Mouse (Mus musculus) stomach, postnatal 0 days (tissue): ENCODE measurements around the gene Dmwd. TPM values are rescaled to one million over a fixed set of nuclear protein-coding genes. Genes with fewer than 3 reads are reported as not detected.

Experiments
- ATAC-seq: fragments of 200-750 bp; cut with Nextera tagmentation; 2 replicates; pipeline ENCODE4 v1.8.0; 2017; ENCODE audit not compliant: low FRiP score, low TSS enrichment
- DNase-seq: peaks from one replicate; pipeline ENCODE4 v3.0.0-alpha.2; 2016; ENCODE audit warnings: low spot score
- H3K27ac ChIP-seq: fragments of 300-500 bp; sonication (generic); replicated peaks from 2 replicates; pipeline ENCODE4 v1.5.1; 2014; ENCODE audit warnings: mild to moderate bottlenecking, control low read depth
- H3K27me3 ChIP-seq: fragments of 300-500 bp; sonication (generic); 2 replicates; pipeline ENCODE4 v1.6.1; 2014; ENCODE audit warnings: low read length; ENCODE audit not compliant: control insufficient read depth, insufficient read depth
- H3K36me3 ChIP-seq: fragments of 300-500 bp; sonication (generic); 2 replicates; pipeline ENCODE4 v1.6.1; 2014; ENCODE audit warnings: low read length, mixed read lengths; ENCODE audit not compliant: control insufficient read depth, insufficient read depth
- H3K4me1 ChIP-seq: fragments of 300-500 bp; sonication (generic); replicated peaks from 2 replicates; pipeline ENCODE4 v1.6.1; 2014; ENCODE audit warnings: antibody characterized with exemption; ENCODE audit not compliant: control insufficient read depth, insufficient read depth
- H3K4me2 ChIP-seq: fragments of 300-500 bp; sonication (generic); replicated peaks from 2 replicates; pipeline ENCODE4 v1.6.1; 2014; ENCODE audit warnings: low read depth, mild to moderate bottlenecking, control low read depth, moderate library complexity
- H3K4me3 ChIP-seq: fragments of 300-500 bp; sonication (generic); 2 replicates; pipeline ENCODE4 v1.5.1; 2014; ENCODE audit warnings: low read depth, low read length, control low read depth
- H3K9ac ChIP-seq: fragments of 300-500 bp; sonication (generic); 2 replicates; pipeline ENCODE4 v1.6.1; 2014; ENCODE audit warnings: mild to moderate bottlenecking, low read length, control low read depth, mixed read lengths
- H3K9me3 ChIP-seq: fragments of 300-500 bp; sonication (generic); 2 replicates; pipeline ENCODE4 v1.6.1; 2016; ENCODE audit warnings: low read length; ENCODE audit not compliant: control insufficient read depth
- CTCF ChIP-seq: IDR thresholded peaks from 2 replicates; pipeline ENCODE4 v1.5.1; 2016; ENCODE audit warnings: antibody characterized with exemption, low read depth, mild to moderate bottlenecking, moderate library complexity
- EP300 ChIP-seq: optimal IDR thresholded peaks from 2 replicates; pipeline ENCODE3; 2016; ENCODE audit warnings: antibody characterized with exemption
- WGBS: fragments of 180-500 bp; shearing (Covaris S2); extraction: QIAGEN DNeasy Blood & Tissue Kit; methylation state at CpG from one replicate; pipeline ENCODE4 v1.1.7; 2014; 5-methylcytosine and 5-hydroxymethylcytosine counted together
- polyA plus RNA-seq: library from polyadenylated mRNA; unstranded; fragments of >200 nt; fragmentation: Nextera tagmentation; extraction: Ambion mirVana; gene quantifications from 2 replicates; pipeline ENCODE4 v1.2.1, GENCODE M21; 2015

Gene Dmwd
- polyA plus RNA-seq, 1 experiment from 2014 or later, result 4.5 TPM

DNA sequence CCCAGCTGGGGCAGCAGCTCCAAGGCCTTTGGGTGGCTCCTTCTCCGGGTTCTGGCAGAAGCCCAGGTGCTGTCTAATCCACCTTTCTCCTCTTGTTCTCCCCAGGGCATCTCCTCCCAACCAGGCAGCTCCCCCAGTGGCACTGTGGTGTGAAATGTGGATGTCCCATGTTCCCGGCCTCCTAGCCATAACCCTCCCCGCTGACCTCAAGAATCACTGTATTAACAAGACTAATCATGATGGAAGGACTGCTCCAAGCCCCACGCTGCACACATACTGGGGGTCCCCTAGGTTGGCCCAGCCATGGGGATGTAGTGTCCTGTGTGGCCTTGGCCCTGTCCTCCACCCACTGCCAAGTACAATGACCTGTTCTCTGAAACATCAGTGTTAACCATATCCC lies 6.1 kb downstream of the Dmwd start:
- no peak overlapping the region for H3K4me2 ChIP-seq
- 68% methylated on average over 4 of the region's 4 CpGs for WGBS
- ATAC-seq, result no peak
- peak overlapping the region; percentile 83 for H3K27ac ChIP-seq
- peaks cover 15% of the 10 kb centered on the region for H3K4me1 ChIP-seq
- peaks cover 23% of the 10 kb centered on the region for H3K36me3 ChIP-seq
- no peaks in the 10 kb centered on the region for H3K27me3 ChIP-seq
- no peak for DNase-seq
- H3K4me3 ChIP-seq, result no peak overlapping the region
- no peak overlapping the region for H3K9ac ChIP-seq
- TF ChIP-seq CTCF, result no peak
- no peak for TF ChIP-seq EP300
- H3K9me3 ChIP-seq, result no peaks in the 10 kb centered on the region

DNA sequence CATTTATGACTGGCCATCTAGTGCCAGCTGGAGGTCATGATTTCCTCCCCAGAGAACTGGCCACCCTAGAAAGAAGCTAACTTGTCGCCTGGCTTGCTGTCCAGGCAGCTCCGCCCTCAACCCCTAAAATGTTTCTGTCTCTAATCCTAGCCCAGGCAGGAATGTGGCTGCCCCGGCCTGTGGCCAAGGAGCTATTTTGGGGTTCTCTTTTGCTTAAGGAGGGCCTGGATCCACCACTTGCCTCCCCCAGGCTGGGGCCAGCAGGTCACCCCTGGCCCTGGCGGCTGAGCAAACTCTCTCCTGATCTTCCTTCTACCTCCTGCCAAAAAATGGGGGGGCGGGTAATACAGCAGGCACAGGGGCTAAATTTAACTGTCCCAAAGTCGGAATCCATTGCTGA lies 7.1 kb downstream of the Dmwd start:
- 0 out of 2 replicates have a peak overlapping the region, but pooled peaks have one; percentile 41 for H3K9ac ChIP-seq
- H3K27me3 ChIP-seq, result no peaks in the 10 kb centered on the region
- ATAC-seq (no peak; the same call in 1 of the 2 replicates), DNase-seq (no peak)
- TF ChIP-seq EP300 (no peak), CTCF (no peak)
- H3K36me3 ChIP-seq, result peaks cover 23% of the 10 kb centered on the region
- peak overlapping the region; percentile 83 for H3K27ac ChIP-seq
- no peaks in the 10 kb centered on the region for H3K9me3 ChIP-seq
- WGBS, result 29% methylated on average over 6 of the region's 6 CpGs
- peak overlapping the region; percentile 54; the same call in 1 of the 2 replicates for H3K4me3 ChIP-seq
- peak overlapping the region; percentile 69 for H3K4me2 ChIP-seq
- peaks cover 15% of the 10 kb centered on the region for H3K4me1 ChIP-seq

DNA sequence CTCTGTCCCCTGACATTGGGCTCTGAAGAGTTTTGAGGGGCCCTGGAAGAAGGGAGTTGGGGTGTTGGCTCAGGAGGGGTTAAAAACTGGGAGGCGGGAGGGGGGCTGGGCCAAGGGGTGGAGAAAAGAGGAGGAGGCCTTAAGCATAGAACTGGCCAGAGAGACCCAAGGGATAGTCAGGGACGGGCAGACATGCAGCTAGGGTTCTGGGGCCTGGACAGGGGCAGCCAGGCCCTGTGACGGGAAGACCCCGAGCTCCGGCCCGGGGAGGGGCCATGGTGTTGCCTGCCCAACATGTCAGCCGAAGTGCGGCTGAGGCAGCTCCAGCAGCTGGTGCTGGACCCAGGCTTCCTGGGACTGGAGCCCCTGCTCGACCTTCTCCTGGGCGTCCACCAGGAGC lies 7.7 kb downstream of the Dmwd start, which contains the start of gene Dmpk:
Gene Dmpk (plus strand): TSS at position 149 of the 400 bp plus-strand sequence.
- Histone ChIP-seq H3K27me3 (no peaks in the 10 kb centered on the region), H3K4me3 (peak within 1 kb of the TSS; percentile 54), H3K27ac (peak within 1 kb of the TSS; percentile 83), H3K9ac (peak within 1 kb of the TSS; percentile 65), H3K36me3 (peaks cover 23% of the 10 kb centered on the region), H3K9me3 (no peaks in the 10 kb centered on the region), H3K4me2 (peak within 1 kb of the TSS; percentile 69), H3K4me1 (peaks cover 15% of the 10 kb centered on the region)
- ATAC-seq (peak; percentile 46), DNase-seq (peak; percentile 51)
- TF ChIP-seq EP300, result no peak
- TF ChIP-seq CTCF, result no peak
- 29% methylated on average over 10 of the region's 10 CpGs for WGBS

DNA sequence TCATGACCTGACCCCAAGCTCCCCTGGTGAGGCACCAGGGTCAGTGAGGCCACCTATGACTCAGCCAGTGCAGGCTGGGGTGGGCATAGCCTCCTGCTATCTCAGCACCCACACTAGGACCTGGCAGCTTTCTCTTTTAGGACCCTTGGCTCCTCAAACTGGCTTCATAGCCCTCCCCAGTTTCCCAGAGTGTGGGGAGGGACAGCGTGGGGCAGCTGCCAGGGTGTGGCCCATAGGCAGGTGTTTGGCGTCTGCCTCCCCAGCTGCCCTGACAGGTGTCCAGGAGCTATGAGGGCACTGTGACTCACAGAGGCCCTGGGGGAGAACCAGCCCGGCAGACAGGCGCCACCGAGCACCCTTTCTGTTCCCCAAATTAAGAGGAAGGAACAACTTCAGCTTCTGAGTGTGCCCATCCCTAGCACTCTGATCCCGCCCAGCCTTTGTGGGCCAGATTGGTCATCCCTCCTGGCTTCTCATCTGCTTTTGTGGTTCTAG lies 8.3 kb downstream of the Dmwd start:
- DNase-seq (peak; percentile 54), ATAC-seq (0 out of 2 replicates have a peak, but pooled peaks have one; percentile 15)
- Histone ChIP-seq H3K4me2 (peak overlapping the region; percentile 69), H3K9me3 (no peaks in the 10 kb centered on the region), H3K4me3 (peak overlapping the region; percentile 54), H3K27ac (peak overlapping the region; percentile 83), H3K4me1 (peaks cover 15% of the 10 kb centered on the region), H3K27me3 (no peaks in the 10 kb centered on the region), H3K9ac (peak overlapping the region; percentile 65), H3K36me3 (peaks cover 23% of the 10 kb centered on the region)
- TF ChIP-seq EP300 (no peak), CTCF (no peak)
- WGBS, result 26% methylated on average over 6 of the region's 6 CpGs

DNA sequence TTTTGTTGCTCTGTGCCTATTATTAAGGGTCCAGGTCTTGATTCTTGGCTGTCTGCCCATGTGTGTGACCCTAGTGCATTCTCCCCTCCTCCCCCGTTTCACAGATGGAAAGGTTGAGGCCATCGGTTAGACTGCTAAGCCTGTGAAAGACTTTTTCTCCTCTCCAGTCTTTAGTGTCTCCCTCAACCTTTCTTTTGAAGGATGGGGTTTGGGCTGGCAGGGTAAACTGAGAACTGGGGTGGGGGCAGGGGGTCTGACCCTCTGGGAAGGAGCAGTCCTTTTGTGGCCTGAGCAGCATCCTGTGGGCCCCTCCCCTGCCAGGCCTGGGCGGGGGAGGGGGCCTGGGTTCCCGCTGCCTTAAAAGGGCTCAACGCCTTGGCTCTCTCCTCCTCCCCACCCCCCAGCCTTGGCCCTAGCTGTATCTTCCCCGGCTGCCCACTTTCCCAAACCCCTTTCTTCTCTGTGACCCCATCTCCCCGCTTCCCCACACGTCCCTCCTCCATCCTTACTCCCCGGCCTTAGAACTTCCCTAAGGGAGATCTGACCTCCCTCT lies 9.0 kb downstream of the Dmwd start:
- H3K4me2 ChIP-seq, result peak overlapping the region; percentile 69
- H3K27me3 ChIP-seq, result no peaks in the 10 kb centered on the region
- peaks cover 23% of the 10 kb centered on the region for H3K36me3 ChIP-seq
- H3K4me1 ChIP-seq, result peaks cover 15% of the 10 kb centered on the region
- peak overlapping the region; percentile 83 for H3K27ac ChIP-seq
- no peak for DNase-seq
- no peak for TF ChIP-seq CTCF
- no peak for TF ChIP-seq EP300
- ATAC-seq, result peak; percentile 27; the same call in 1 of the 2 replicates
- 22% methylated on average over 9 of the region's 9 CpGs for WGBS
- H3K4me3 ChIP-seq, result peak overlapping the region; percentile 54
- H3K9ac ChIP-seq, result peak overlapping the region; percentile 65
- no peaks in the 10 kb centered on the region for H3K9me3 ChIP-seq

DNA sequence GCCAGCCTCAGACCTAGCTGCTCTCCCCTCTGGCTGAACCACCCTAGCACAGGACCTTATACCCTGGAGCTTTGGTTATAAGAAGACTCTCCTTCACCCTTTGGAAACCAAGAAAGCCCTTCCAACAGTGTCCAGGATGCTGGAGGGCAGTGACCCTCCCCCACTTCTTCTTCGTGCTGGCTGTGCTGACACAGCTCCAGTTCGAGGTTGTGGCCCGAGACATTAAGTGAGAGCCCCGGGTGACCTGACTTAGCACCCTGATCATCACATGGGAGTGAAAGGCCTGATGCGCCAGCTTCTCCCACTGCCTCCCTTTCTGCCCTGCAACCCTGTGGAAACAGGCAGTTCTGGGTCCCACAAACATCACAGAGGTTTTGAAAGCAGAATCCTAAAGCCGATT lies 9.5 kb downstream of the Dmwd start:
- no peaks in the 10 kb centered on the region for H3K27me3 ChIP-seq
- H3K36me3 ChIP-seq, result peaks cover 18% of the 10 kb centered on the region
- TF ChIP-seq CTCF (no peak), EP300 (no peak)
- WGBS, result 9% methylated on average over 6 of the region's 6 CpGs
- DNase-seq (no peak), ATAC-seq (no peak)
- H3K9ac ChIP-seq, result peak overlapping the region; percentile 65
- no peaks in the 10 kb centered on the region for H3K9me3 ChIP-seq
- H3K27ac ChIP-seq, result peak overlapping the region; percentile 83
- peak overlapping the region; percentile 54 for H3K4me3 ChIP-seq
- peak overlapping the region; percentile 69 for H3K4me2 ChIP-seq
- peaks cover 15% of the 10 kb centered on the region for H3K4me1 ChIP-seq
